Mouse (Mus musculus) intestine, embryonic 14.5 days (tissue): Measurements from ENCODE around the gene Creb3l2. TPM values are rescaled to one million over a fixed set of nuclear protein-coding genes. Genes with fewer than 3 reads are reported as not detected.

Experiments
- ATAC-seq: fragments of 200-750 bp; cut with Nextera tagmentation; replicated peaks from 2 replicates; pipeline ENCODE4 v1.8.0; 2017; ENCODE audit warnings: low read depth, moderate number of reproducible peaks, moderate TSS enrichment, moderate library complexity; ENCODE audit not compliant: low FRiP score, low TSS enrichment
- DNase-seq: peaks from one replicate; pipeline ENCODE4 v3.0.0-alpha.2; 2018; ENCODE audit warnings: low spot score
- H3K27ac ChIP-seq: fragments of 300-500 bp; sonication (generic); 2 replicates; pipeline ENCODE4 v1.5.1; 2014; ENCODE audit warnings: low read depth, mild to moderate bottlenecking, control low read depth
- H3K27me3 ChIP-seq: fragments of 300-500 bp; sonication (generic); replicated peaks from 2 replicates; pipeline ENCODE4 v1.6.1; 2014; ENCODE audit warnings: low read length, control low read depth; ENCODE audit not compliant: control insufficient read depth, insufficient read depth
- H3K36me3 ChIP-seq: fragments of 300-500 bp; sonication (generic); 2 replicates; pipeline ENCODE4 v1.6.1; 2014; ENCODE audit warnings: low read length, control low read depth; ENCODE audit not compliant: control insufficient read depth, insufficient read depth
- H3K4me1 ChIP-seq: fragments of 300-500 bp; sonication (generic); replicated peaks from 2 replicates; pipeline ENCODE4 v1.6.1; 2014; ENCODE audit warnings: low read length, control low read depth, mixed read lengths; ENCODE audit not compliant: control insufficient read depth, insufficient read depth
- H3K4me2 ChIP-seq: fragments of 300-500 bp; sonication (generic); 2 replicates; pipeline ENCODE4 v1.6.1; 2014; ENCODE audit warnings: low read length
- H3K4me3 ChIP-seq: fragments of 300-500 bp; sonication (generic); 2 replicates; pipeline ENCODE4 v1.5.1; 2014; ENCODE audit warnings: low read depth, low read length, control low read depth, mixed read lengths
- H3K9ac ChIP-seq: fragments of 300-500 bp; sonication (generic); 2 replicates; pipeline ENCODE4 v1.6.1; 2014; ENCODE audit warnings: mild to moderate bottlenecking, low read length
- H3K9me3 ChIP-seq: fragments of 300-500 bp; sonication (generic); 2 replicates; pipeline ENCODE4 v1.6.1; 2016; ENCODE audit warnings: low read length, control low read depth; ENCODE audit not compliant: control insufficient read depth
- WGBS: fragments of 180-500 bp; shearing (Covaris S2); extraction: QIAGEN DNeasy Blood & Tissue Kit; methylation state at CpG from one replicate; pipeline ENCODE4 v1.1.7; 2014; 5-methylcytosine and 5-hydroxymethylcytosine counted together
- polyA plus RNA-seq: library from polyadenylated mRNA; unstranded; fragments of >200 nt; fragmentation: Nextera tagmentation; extraction: Ambion mirVana; gene quantifications from 2 replicates; pipeline ENCODE4 v1.2.1, GENCODE M21; 2014

Creb3l2 gene
- polyA plus RNA-seq, result 22.9 and 23.9 TPM in 2 replicates

- under 1% methylated on average over 33 of the region's 33 CpGs for WGBS
- H3K4me1 ChIP-seq, result peaks cover 27% of the 10 kb centered on the region
- H3K36me3 ChIP-seq, result no peaks in the 10 kb centered on the region
These were observed at the start of gene Creb3l2 for GRCm38 (mm10) chr6:37442041-37442667. Creb3l2 (minus strand) TSS chr6:37442146.

GRCm38 (mm10) chr6:37486502-37486901 lies 44.6 kb upstream of the Creb3l2 start:
- Histone ChIP-seq H3K9ac (no peak overlapping the region), H3K9me3 (no peaks in the 10 kb centered on the region), H3K27ac (no peak overlapping the region), H3K36me3 (no peaks in the 10 kb centered on the region), H3K27me3 (no peaks in the 10 kb centered on the region), H3K4me2 (no peak overlapping the region), H3K4me1 (no peaks in the 10 kb centered on the region), H3K4me3 (no peak overlapping the region)
- ATAC-seq (no peak), DNase-seq (peak; percentile 51)
- WGBS, result 59% methylated on average over 4 of the region's 4 CpGs

More at GRCm38 (mm10) chr6:37442041-37442667, at the start of gene Creb3l2:
- H3K27me3 ChIP-seq, result no peaks in the 10 kb centered on the region
- H3K9ac ChIP-seq, result peak within 1 kb of the TSS; percentile 89
- ATAC-seq, result peak; percentile 99
- peak within 1 kb of the TSS; percentile 91 for H3K27ac ChIP-seq
- peak within 1 kb of the TSS; percentile 91 for H3K4me3 ChIP-seq
- H3K4me2 ChIP-seq, result peak within 1 kb of the TSS; percentile 67
- H3K9me3 ChIP-seq, result no peaks in the 10 kb centered on the region
- DNase-seq, result peak; percentile 97

GRCm38 (mm10) chr6:37484588-37485070 lies 42.7 kb upstream of the Creb3l2 start:
- no peaks in the 10 kb centered on the region for H3K27me3 ChIP-seq
- no peak overlapping the region for H3K4me2 ChIP-seq
- ATAC-seq, result no peak
- WGBS, result 50% methylated on average over 1 of the region's 1 CpGs
- H3K4me3 ChIP-seq, result no peak overlapping the region
- H3K9ac ChIP-seq, result no peak overlapping the region
- no peaks in the 10 kb centered on the region for H3K4me1 ChIP-seq
- no peaks in the 10 kb centered on the region for H3K9me3 ChIP-seq
- DNase-seq, result no peak
- no peak overlapping the region for H3K27ac ChIP-seq
- no peaks in the 10 kb centered on the region for H3K36me3 ChIP-seq

- no peak for ATAC-seq
- no peak overlapping the region for H3K4me2 ChIP-seq
- 17% methylated on average over 5 of the region's 5 CpGs for WGBS
These were observed 41.3 kb upstream of the Creb3l2 start for GRCm38 (mm10) chr6:37483262-37483661.

GRCm38 (mm10) chr6:37481147-37481546 lies 39.2 kb upstream of the Creb3l2 start:
- 67% methylated on average over 3 of the region's 3 CpGs for WGBS
- ATAC-seq, result no peak

More at GRCm38 (mm10) chr6:37483262-37483661, 41.3 kb upstream of the Creb3l2 start:
- DNase-seq, result no peak
- H3K4me3 ChIP-seq, result no peak overlapping the region
- no peaks in the 10 kb centered on the region for H3K36me3 ChIP-seq
- H3K4me1 ChIP-seq, result no peaks in the 10 kb centered on the region
- no peak overlapping the region for H3K27ac ChIP-seq
- H3K9me3 ChIP-seq, result no peaks in the 10 kb centered on the region
- H3K27me3 ChIP-seq, result no peaks in the 10 kb centered on the region
- H3K9ac ChIP-seq, result no peak overlapping the region

GRCm38 (mm10) chr6:37480008-37480407 lies 38.1 kb upstream of the Creb3l2 start:
- Histone ChIP-seq H3K36me3 (no peaks in the 10 kb centered on the region), H3K9ac (no peak overlapping the region), H3K4me1 (no peaks in the 10 kb centered on the region), H3K9me3 (no peaks in the 10 kb centered on the region), H3K4me2 (no peak overlapping the region), H3K4me3 (no peak overlapping the region), H3K27ac (no peak overlapping the region), H3K27me3 (no peaks in the 10 kb centered on the region)
- no peak for DNase-seq
- no peak for ATAC-seq

More at GRCm38 (mm10) chr6:37481147-37481546, 39.2 kb upstream of the Creb3l2 start:
- H3K9ac ChIP-seq, result no peak overlapping the region
- H3K4me2 ChIP-seq, result no peak overlapping the region
- no peaks in the 10 kb centered on the region for H3K27me3 ChIP-seq
- no peak for DNase-seq
- no peaks in the 10 kb centered on the region for H3K4me1 ChIP-seq
- no peaks in the 10 kb centered on the region for H3K9me3 ChIP-seq
- no peak overlapping the region for H3K27ac ChIP-seq
- no peaks in the 10 kb centered on the region for H3K36me3 ChIP-seq
- H3K4me3 ChIP-seq, result no peak overlapping the region

- Histone ChIP-seq H3K4me3 (no peak overlapping the region), H3K9ac (no peak overlapping the region), H3K4me2 (no peak overlapping the region), H3K9me3 (no peaks in the 10 kb centered on the region; the same call in 1 of the 2 replicates), H3K27ac (no peak overlapping the region), H3K27me3 (no peaks in the 10 kb centered on the region), H3K4me1 (no peaks in the 10 kb centered on the region), H3K36me3 (no peaks in the 10 kb centered on the region)
- DNase-seq (no peak), ATAC-seq (no peak)
- WGBS, result 85% methylated on average over 2 of the region's 2 CpGs
These were observed 36.5 kb upstream of the Creb3l2 start for GRCm38 (mm10) chr6:37478481-37478880.

- ATAC-seq (no peak), DNase-seq (no peak)
- no peak overlapping the region for H3K9ac ChIP-seq
- 88% methylated on average over 4 of the region's 4 CpGs for WGBS
- H3K4me2 ChIP-seq, result no peak overlapping the region
- H3K4me3 ChIP-seq, result no peak overlapping the region
- no peaks in the 10 kb centered on the region for H3K36me3 ChIP-seq
- H3K9me3 ChIP-seq, result no peaks in the 10 kb centered on the region; the same call in 1 of the 2 replicates
- H3K4me1 ChIP-seq, result no peaks in the 10 kb centered on the region
- no peaks in the 10 kb centered on the region for H3K27me3 ChIP-seq
- no peak overlapping the region for H3K27ac ChIP-seq
These were observed 31.9 kb upstream of the Creb3l2 start for GRCm38 (mm10) chr6:37473674-37474342.
